Mouse (Mus musculus): ENCODE results near the gene Scarb2.
A peak's percentile ranks its signal among the peaks of the same experiment; 100 is the strongest.
"Not testable (repeated sequence)": the region's sequence is repeated elsewhere in the genome, so short reads cannot be mapped to it uniquely, and the experiment has no call there.

The Scarb2 gene

GRCm38 (mm10) chr5:92506733-92507132 lies at the start of gene Scarb2:
Scarb2 (minus strand) TSS chr5:92506833.
- no peak for DNase-seq

DNA sequence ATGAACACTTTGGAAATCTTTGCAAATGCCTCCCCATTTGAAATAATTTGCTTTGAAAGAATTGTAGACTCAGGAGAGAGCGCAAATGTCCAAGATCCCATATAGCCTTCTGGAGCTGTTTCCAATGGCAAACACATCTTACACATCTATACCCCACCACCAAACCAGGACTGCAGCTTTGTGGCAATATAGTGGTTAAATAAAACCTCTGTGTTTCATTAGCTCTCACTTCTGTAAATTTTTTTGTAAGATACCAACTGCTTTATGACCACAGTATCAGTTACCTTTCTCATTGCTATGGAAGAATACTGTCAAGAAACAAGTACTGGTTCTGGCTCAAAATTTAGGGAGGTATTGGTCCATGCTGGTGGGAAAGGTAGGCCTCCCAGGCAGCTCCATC lies 49.3 kb upstream of the Scarb2 start:
- no peak for DNase-seq

DNA sequence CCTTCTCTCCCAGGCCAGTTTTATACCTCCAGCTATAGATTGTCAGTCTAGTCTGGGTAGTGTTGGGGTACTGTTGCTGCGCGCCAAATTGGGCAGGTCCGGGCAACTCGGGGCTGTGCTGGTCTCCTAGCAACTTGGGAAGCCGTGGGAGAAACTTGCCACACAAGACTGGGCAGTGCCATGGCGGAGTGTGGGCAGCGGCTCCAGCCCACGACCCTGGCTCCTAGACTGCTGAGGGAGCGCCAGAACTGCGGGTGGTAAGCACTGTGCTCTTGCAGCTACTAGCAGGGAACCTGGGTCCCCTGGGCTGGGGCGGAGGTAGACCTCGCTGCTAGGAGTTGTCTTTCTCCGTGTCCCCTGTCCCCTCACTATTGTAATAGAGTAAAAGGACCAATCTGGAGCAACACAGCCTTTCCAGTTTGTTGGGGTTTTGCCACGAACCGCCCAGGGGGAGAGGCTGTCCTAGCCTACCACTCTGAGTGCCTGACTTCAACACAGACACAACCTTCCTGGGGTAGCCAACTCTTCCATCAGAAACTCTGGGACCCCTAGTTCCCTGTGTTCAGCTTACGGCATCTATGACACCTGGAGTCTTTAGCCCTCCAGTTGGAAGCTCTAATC lies 48.4 kb upstream of the Scarb2 start, which contains the start of gene Fam47e:
Gene Fam47e, plus strand, starts transcription at position 179 of the 621 bp plus-strand sequence.
- peak; percentile 37 for DNase-seq

DNA sequence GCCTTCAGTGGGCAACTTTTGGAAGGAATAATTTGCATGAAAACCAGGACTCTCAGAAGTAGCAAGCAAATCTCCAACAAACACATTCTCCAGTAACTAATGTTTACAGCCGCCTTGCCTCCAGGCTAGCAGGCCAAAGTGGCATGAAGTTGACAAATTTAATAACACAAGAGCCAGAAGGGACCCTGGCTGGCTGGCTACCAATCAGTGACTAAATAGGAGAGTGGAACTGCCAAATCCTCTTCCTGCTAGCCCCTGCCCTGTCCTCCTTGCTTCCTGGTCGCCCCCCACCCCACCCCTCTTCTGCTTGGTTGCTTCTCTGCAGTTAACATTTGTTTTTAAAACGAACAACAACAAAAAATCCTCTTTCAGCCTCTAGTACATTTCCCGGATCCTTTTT lies 47.8 kb upstream of the Scarb2 start:
- peak; percentile 26 for DNase-seq

GRCm38 (mm10) chr5:92553939-92554338 lies 47.3 kb upstream of the Scarb2 start:
- no peak for DNase-seq

GRCm38 (mm10) chr5:92552611-92553010 lies 46.0 kb upstream of the Scarb2 start:
- no peak for DNase-seq

DNA sequence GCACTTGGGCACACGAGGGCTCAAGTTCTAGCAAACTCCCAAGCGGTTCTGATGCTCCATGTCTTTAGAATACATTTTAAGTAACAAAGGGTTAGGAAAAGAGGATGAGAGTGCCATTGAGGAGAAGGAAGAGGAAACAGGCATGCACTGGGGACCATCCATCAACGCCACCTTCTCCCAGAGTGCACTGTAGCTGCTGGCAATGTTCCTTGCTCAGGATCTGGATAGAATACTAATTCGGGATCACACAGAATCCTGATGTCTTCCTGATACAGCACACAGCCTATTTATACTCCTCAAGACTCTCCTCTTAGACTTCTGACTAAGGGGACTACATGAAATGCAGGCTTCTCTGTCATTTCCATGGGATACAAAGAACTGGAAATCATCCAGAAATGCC lies 33.1 kb upstream of the Scarb2 start:
- DNase-seq = no peak

- DNase-seq = peak; percentile 18
Observed at GRCm38 (mm10) chr5:92524821-92525258, 18.2 kb upstream of the Scarb2 start.

GRCm38 (mm10) chr5:92521131-92521530 lies 14.5 kb upstream of the Scarb2 start:
- DNase-seq = not testable (repeated sequence)

- DNase-seq = no peak
Observed at GRCm38 (mm10) chr5:92512066-92512465, 5.4 kb upstream of the Scarb2 start.

DNA sequence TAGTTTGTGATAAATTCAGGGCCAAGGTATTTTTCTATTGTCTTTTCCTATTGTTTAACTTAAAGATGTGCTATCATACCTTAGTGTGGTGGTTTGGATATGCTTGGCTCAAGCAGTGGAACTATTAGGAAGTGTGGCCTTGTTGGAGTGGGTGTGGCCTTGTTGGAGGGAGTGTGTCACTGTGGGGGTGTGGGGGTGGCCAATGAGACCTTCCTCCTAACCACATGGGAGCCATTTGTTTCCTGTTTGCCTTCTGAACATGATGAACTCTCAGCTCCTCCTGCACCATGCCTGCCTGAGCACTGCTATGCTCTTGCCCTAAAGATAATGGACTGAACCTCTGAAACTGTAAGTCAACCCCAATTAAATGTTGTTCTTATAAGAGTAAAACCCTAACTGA lies 4.6 kb upstream of the Scarb2 start:
- DNase-seq = no peak

DNA sequence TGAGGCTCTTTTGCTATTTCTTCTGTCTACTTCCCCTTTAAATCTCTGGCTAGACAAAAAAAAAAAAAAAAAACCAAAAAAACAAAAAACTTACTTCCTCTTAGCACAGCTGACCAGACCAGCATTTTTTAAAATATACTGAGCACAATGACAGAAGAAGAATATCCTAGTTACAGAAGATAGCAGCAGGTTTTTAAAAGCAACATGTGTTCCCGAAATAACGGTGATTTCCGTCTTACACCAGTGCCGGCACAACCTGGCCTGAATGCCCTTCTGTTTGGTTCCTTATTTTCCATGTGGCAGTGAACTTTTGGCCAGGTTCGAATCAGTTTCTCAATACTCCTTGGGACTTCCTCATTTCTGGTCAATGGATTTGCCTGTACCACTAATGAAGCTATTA lies 2.2 kb upstream of the Scarb2 start:
- DNase-seq = no peak

GRCm38 (mm10) chr5:92506301-92506729 lies 318 bp downstream of the Scarb2 start:
- DNase-seq = peak; percentile 48

DNA sequence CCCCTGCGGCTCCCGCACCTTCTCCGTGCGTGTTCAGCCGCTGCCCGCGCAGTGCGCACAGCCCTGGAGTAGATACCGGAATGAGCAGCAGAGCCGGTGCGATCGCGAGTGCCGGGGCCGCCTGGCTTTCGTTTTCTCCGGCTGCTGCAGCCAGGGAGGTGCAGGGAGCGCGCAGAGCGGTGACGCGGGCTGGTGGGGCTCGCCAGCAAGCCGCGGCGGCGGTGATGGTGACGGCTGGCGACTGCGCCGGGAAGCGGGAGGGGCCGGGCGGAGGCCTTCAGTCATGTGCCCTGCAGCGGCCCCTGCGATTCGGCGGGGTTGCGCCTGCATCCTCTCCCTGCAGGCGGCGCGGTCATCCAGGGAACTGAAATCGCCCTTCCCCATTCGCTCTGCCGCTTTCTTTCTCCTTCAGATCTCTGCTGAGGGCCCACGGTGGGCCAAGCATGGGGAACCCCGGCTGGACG lies 1.2 kb downstream of the Scarb2 start:
- DNase-seq = peak; percentile 97

DNA sequence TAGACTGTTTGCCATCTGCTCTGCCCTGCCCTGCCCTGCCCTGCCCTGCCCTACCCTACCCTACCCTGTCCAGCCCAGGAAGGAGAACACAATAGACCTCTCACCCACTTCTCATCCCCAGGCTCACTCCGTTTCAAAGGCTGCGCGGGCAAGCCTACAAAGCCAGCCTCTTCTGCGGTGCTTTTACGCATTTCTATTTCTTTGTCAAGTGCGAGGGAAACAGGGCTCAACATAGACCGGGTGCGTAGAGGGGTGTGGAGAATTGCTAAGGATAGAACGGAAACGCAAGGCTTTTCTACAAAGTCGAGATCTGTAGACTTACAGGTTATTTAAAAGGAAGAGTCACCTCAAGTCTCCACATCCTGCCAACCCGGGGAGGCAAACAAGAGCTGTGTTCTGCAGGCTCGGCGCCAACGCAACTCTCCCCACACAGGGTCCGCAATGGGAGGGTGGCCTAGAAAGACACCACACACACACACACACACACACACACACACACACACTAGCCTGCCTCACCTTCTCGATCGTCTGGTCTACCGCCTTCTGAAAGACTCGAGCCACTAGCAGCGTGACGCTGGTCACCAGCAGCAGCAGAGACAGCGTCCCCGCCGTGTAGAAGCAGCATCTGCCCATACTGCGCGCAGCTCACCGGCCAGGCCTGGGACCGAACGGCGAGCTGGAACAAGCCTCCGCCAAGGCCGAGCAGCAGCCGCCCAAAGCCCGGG lies 1.8 kb downstream of the Scarb2 start:
- DNase-seq = peak; percentile 40

GRCm38 (mm10) chr5:92503856-92504618 lies 2.6 kb downstream of the Scarb2 start:
- no peak for DNase-seq

GRCm38 (mm10) chr5:92503356-92503847 lies 3.2 kb downstream of the Scarb2 start:
- DNase-seq = no peak

DNA sequence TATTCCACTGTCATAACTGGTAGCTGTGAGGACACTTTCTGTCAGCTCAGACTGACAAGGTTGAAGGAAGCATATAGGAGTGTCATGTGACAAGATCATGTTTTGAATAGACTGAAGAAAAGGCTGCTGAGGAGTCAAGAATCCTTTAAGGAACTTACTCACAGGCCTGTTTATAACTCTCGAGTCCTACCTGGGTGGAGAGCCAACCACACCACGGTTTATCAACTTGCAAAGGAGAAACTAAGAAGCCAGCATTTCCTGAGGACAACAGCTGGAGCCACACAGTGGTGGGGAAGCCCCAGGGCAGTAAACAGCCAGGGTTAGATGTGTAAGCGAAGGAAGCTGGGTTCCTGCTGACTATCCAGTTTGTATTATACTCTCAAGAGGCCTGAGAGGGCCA lies 7.3 kb downstream of the Scarb2 start:
- DNase-seq = no peak

DNA sequence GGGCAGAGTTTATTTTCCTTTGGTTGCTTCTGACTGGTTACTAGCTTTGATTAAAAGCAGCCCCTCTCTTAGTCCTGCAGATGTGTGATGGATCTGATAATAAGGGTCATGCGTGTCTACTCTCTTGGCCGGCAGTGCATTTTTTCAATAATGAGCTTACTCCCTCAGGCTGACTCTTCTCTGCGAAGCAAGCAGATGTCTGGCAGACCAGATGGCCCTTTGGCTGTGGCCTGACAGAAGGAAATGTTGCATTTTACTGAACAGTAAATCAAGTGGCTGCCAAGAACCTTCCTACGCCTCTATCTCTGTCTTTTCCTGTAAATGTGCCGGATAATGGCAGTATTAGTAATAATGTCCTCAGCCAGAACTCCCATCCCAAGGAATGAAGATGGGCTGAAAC lies 8.0 kb downstream of the Scarb2 start:
- DNase-seq = peak; percentile 75

- no peak for DNase-seq
Observed at GRCm38 (mm10) chr5:92498225-92498624, 8.4 kb downstream of the Scarb2 start.

DNA sequence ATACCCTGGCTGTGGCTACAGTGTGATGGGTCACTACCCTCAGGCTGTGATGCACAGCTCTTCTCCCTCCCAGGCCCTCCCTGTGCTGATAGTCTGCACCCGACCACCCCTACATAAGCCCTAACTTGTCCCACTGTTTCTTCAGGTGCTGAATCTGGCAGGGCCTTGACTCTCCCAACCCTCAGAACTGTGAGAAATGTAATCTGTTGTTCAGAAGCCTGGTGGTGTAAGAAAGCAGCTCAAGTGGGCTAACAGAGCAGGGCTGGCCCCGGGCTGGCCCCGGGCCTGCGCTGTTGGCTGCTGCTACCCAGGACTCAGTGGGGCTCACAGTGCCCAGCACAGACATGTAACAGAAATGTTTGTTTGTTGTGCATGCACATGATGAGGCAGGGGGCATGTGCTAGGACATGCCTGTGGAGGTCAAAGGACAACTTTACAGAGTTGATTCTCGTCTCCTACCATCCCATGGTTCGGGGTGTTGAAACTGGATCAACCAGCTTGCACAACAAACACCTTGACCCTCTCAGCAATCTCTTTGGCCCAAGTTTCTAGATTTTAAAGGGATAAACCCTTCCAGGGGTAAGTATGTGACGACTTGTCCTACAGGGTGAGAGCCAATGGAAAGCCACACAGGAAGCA lies 10.7 kb downstream of the Scarb2 start:
- no peak for DNase-seq

GRCm38 (mm10) chr5:92495291-92495690 lies 11.3 kb downstream of the Scarb2 start:
- no peak for DNase-seq

- peak; percentile 45 for DNase-seq
Observed at GRCm38 (mm10) chr5:92493423-92493822, 13.2 kb downstream of the Scarb2 start.

Data from kidney, postnatal 14 days (tissue).